Mouse (Mus musculus): ENCODE data around the gene Ctf2. TPM values are rescaled to one million over a fixed set of nuclear protein-coding genes. Genes with fewer than 3 reads are reported as not detected.

Ctf2 gene
- total and polyA plus RNA-seq, 3 experiments = 0.39 to 1.0 TPM; not detected in 1

- Histone ChIP-seq H3K9me3 (replicated peaks; ENCODE audit: insufficient read depth, low read length) (no peaks in the 10 kb centered on the region), H3K9ac (ENCODE audit: control insufficient read depth, low read depth, low read length, poor library complexity, severe bottlenecking) (no peak overlapping the region), H3K4me3 (ENCODE audit: control insufficient read depth in 1 of 2, insufficient read depth in 1 of 2, low read depth in 2 of 2, low read length in 2 of 2) (no peak overlapping the region), H3K4me1 (ENCODE audit: control insufficient read depth in 1 of 2, insufficient read depth in 2 of 2, low read length in 2 of 2) (peaks cover 0 to 8% of the 10 kb centered on the region in 2 experiments; a peak in 2 of 4 replicates), H3K27ac (ENCODE audit: control insufficient read depth, low read depth, low read length) (no peak overlapping the region), H3K27me3 (ENCODE audit: control insufficient read depth in 1 of 2, insufficient read depth in 2 of 2, low read length in 2 of 2) (no peaks in the 10 kb centered on the region), H3K79me2 (ENCODE audit: control insufficient read depth, insufficient read depth, low read length, poor library complexity) (no peaks in the 10 kb centered on the region), H3K36me3 (ENCODE audit: control insufficient read depth in 1 of 2, insufficient read depth in 2 of 2, low read length in 2 of 2) (peaks cover 0 to 1% of the 10 kb centered on the region in 2 experiments; a peak in 1 of 4 replicates)
- no peak for DNase-seq (ENCODE audit: low read depth, low spot score)
- no peak for TF ChIP-seq USF2 (IDR thresholded peaks at IDR 0.05; ENCODE audit: borderline replicate concordance in 1 of 2, insufficient read depth in 1 of 2, low read depth in 1 of 2, low read length in 2 of 2)
- TF ChIP-seq ETS1 (IDR thresholded peaks at IDR 0.05; ENCODE audit: low read depth, low read length) = no peak
- no peak for TF ChIP-seq TCF12 (IDR thresholded peaks at IDR 0.05; ENCODE audit: low read depth, low read length)
- no peak for TF ChIP-seq POLR2AphosphoS2 (IDR thresholded peaks at IDR 0.05; ENCODE audit: low read length)
- TF ChIP-seq MAZ (IDR thresholded peaks at IDR 0.05; ENCODE audit: low read depth, low read length) = no peak
These were observed 45.1 kb downstream of the Ctf2 start for GRCm38 (mm10) chr7:127686740-127687449.

DNA sequence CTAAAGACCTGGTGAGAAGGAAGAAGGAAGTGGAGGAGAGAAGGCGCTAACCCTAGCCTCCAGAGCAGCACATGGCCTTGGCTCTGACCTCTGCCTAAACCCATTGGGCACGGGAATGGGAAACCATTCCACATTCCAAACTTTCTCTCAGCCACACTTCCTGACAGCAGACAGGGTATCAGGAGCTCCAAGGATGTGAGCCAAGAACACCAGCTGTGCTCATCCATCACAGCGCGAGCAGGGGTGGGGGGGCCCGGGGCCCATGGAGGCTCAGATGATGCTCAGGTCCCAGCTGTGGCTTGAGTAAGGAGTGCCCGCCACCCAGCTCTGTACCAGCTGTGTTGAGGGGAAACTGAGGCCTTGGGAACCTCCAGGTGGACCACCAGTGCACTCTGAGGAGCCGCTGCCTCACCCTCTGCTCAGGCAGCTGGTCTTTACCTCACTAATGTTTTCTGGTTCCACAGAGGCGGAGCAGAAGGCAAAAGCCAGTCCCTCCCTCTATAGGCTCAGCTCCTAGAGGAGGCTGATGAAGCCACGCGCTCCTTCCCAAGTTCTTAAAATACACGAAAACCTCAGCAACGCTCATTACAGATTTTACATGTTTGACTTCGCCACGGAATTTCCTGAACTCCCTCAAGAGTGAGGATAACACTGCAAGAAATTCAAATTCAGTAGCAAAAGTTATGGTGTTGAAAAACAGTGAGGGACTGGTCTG, 46.5 kb downstream of the Ctf2 start:
- H3K36me3 ChIP-seq (ENCODE audit: control insufficient read depth in 1 of 2, insufficient read depth in 2 of 2, low read length in 2 of 2) = peaks cover 0 to 2% of the 10 kb centered on the region in 2 experiments; a peak in 1 of 4 replicates

DNA sequence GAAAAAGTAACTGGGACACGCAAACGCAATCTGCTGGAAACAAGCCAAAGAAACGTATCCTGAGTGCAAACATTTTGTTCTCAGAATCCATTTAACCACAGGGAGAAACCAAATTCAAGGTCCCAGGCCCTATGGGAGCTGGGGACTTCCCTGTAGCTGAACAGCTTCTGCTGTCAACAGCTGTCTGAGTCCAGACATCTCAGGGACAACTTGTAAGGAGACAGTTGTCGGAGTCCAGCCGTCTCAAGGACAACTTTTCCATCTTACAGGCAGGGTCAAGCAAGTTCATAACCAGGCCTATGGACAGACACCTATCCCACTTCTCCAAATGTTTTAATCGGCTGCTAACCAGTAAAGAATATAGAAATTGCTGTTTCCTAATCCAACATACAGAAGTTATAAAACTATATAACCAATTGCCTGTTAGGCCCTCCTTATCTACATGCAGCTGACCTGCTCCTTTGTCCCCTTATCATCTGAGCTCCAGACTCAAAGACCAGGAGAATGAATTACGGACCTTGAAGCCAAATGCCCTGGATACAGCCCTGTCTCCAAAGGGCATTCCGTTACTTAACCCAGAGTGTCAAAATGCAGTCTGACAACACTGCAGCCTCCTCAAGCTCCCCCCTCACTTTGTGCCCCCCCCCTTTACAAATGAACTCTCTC, 49.9 kb downstream of the Ctf2 start:
- TF ChIP-seq TAL1 (IDR thresholded peaks at IDR 0.05; ENCODE audit: low read length) (peak; percentile 44; the same call in 1 of the 2 replicates), MAX (IDR thresholded peaks at IDR 0.05; ENCODE audit: low read length) (no peak), NELFE (IDR thresholded peaks at IDR 0.05; ENCODE audit: low read depth, low read length) (no peak), RCOR1 (IDR thresholded peaks at IDR 0.05; ENCODE audit: low read depth, low read length) (no peak), TCF12 (IDR thresholded peaks at IDR 0.05; ENCODE audit: low read depth, low read length) (0 out of 2 replicates have a peak, but pooled peaks have one; percentile 13), GATA1 (IDR thresholded peaks at IDR 0.05; ENCODE audit: low read depth, low read length) (peak; percentile 57)
- H3K79me2 ChIP-seq (ENCODE audit: control insufficient read depth, insufficient read depth, low read length, poor library complexity) = no peaks in the 10 kb centered on the region
- no peak overlapping the region for H3K9ac ChIP-seq (ENCODE audit: control insufficient read depth, low read depth, low read length, poor library complexity, severe bottlenecking)
- peaks cover 0 to 8% of the 10 kb centered on the region in 2 experiments; a peak in 2 of 4 replicates for H3K4me1 ChIP-seq (ENCODE audit: control insufficient read depth in 1 of 2, insufficient read depth in 2 of 2, low read length in 2 of 2)
- DNase-seq (ENCODE audit: low read depth, low spot score) = no peak
- H3K9me3 ChIP-seq (replicated peaks; ENCODE audit: insufficient read depth, low read length) = no peaks in the 10 kb centered on the region
- no peaks in the 10 kb centered on the region for H3K27me3 ChIP-seq (ENCODE audit: control insufficient read depth in 1 of 2, insufficient read depth in 2 of 2, low read length in 2 of 2)
- peaks cover 0 to 2% of the 10 kb centered on the region in 2 experiments; a peak in 1 of 4 replicates for H3K36me3 ChIP-seq (ENCODE audit: control insufficient read depth in 1 of 2, insufficient read depth in 2 of 2, low read length in 2 of 2)
- H3K4me3 ChIP-seq (ENCODE audit: control insufficient read depth in 1 of 2, insufficient read depth in 1 of 2, low read depth in 2 of 2, low read length in 2 of 2) = no peak overlapping the region
- H3K27ac ChIP-seq (ENCODE audit: control insufficient read depth, low read depth, low read length) = no peak overlapping the region

More for the DNA sequence above, 46.5 kb downstream of the Ctf2 start:
- Histone ChIP-seq H3K4me3 (ENCODE audit: control insufficient read depth in 1 of 2, insufficient read depth in 1 of 2, low read depth in 2 of 2, low read length in 2 of 2) (no peak overlapping the region), H3K27ac (ENCODE audit: control insufficient read depth, low read depth, low read length) (no peak overlapping the region), H3K9me3 (replicated peaks; ENCODE audit: insufficient read depth, low read length) (no peaks in the 10 kb centered on the region), H3K27me3 (ENCODE audit: control insufficient read depth in 1 of 2, insufficient read depth in 2 of 2, low read length in 2 of 2) (no peaks in the 10 kb centered on the region), H3K9ac (ENCODE audit: control insufficient read depth, low read depth, low read length, poor library complexity, severe bottlenecking) (no peak overlapping the region), H3K79me2 (ENCODE audit: control insufficient read depth, insufficient read depth, low read length, poor library complexity) (no peaks in the 10 kb centered on the region), H3K4me1 (ENCODE audit: control insufficient read depth in 1 of 2, insufficient read depth in 2 of 2, low read length in 2 of 2) (peaks cover 0 to 9% of the 10 kb centered on the region in 2 experiments; a peak in 2 of 4 replicates)
- TF ChIP-seq ETS1 (IDR thresholded peaks at IDR 0.05; ENCODE audit: low read depth, low read length) = no peak
- TF ChIP-seq GABPA (IDR thresholded peaks at IDR 0.05; ENCODE audit: low read depth, low read length) = no peak
- no peak for DNase-seq (ENCODE audit: low read depth, low spot score)
